Mouse (Mus musculus) lung, postnatal 0 days (tissue): ENCODE measurements around the gene Ift22.

ENCODE experiments used
- CTCF ChIP-seq: IDR thresholded peaks from 2 replicates; pipeline ENCODE4 v1.5.1; 2016; ENCODE audit warnings: antibody characterized with exemption, mild to moderate bottlenecking
- EP300 ChIP-seq: IDR thresholded peaks from 2 replicates; pipeline ENCODE4 v1.6.1; 2016; ENCODE audit warnings: antibody characterized with exemption, mild to moderate bottlenecking, control low read depth

GRCm38 (mm10) chr5:136957250-136957649, 49.3 kb downstream of the Ift22 start:
- no peak for TF ChIP-seq CTCF
- TF ChIP-seq EP300 = no peak
